Mouse (Mus musculus) lung, embryonic 16.5 days (tissue): ENCODE results near the gene Rprd1b. TPM values are rescaled to one million over a fixed set of nuclear protein-coding genes. Genes with fewer than 3 reads are reported as not detected.

ENCODE experiments used
- ATAC-seq: fragments of 200-750 bp; cut with Nextera tagmentation; 2 replicates; pipeline ENCODE4 v1.8.0; 2017; ENCODE audit warnings: low read depth, mild to moderate bottlenecking, moderate library complexity
- H3K27ac ChIP-seq: fragments of 300-500 bp; sonication (generic); 2 replicates; pipeline ENCODE4 v1.5.1; 2014; ENCODE audit warnings: mild to moderate bottlenecking, control low read depth, low read length
- H3K27me3 ChIP-seq: fragments of 300-500 bp; sonication (generic); 2 replicates; pipeline ENCODE4 v1.6.1; 2014; ENCODE audit warnings: low read depth, low read length, mixed read lengths; ENCODE audit not compliant: control insufficient read depth, insufficient read depth
- H3K36me3 ChIP-seq: fragments of 300-500 bp; sonication (generic); 2 replicates; pipeline ENCODE4 v1.6.1; 2014; ENCODE audit warnings: low read length; ENCODE audit not compliant: control insufficient read depth, insufficient read depth
- H3K4me1 ChIP-seq: fragments of 300-500 bp; sonication (generic); replicated peaks from 2 replicates; pipeline ENCODE4 v1.6.1; 2014; ENCODE audit warnings: low read length, mixed read lengths; ENCODE audit not compliant: control insufficient read depth, insufficient read depth
- H3K4me2 ChIP-seq: fragments of 300-500 bp; sonication (generic); 2 replicates; pipeline ENCODE4 v1.6.1; 2014; ENCODE audit warnings: low read depth, low read length, control low read depth
- H3K4me3 ChIP-seq: fragments of 300-500 bp; sonication (generic); 2 replicates; pipeline ENCODE4 v1.5.1; 2014; ENCODE audit warnings: mild to moderate bottlenecking, low read length, control low read depth
- H3K9ac ChIP-seq: fragments of 300-500 bp; sonication (generic); 2 replicates; pipeline ENCODE4 v1.6.1; 2014; ENCODE audit warnings: low read length, control low read depth
- H3K9me3 ChIP-seq: fragments of 300-500 bp; sonication (generic); 2 replicates; pipeline ENCODE4 v1.6.1; 2016; ENCODE audit warnings: low read length; ENCODE audit not compliant: control insufficient read depth
- WGBS: fragments of 180-500 bp; shearing (Covaris S2); extraction: QIAGEN DNeasy Blood & Tissue Kit; methylation state at CpG from one replicate; pipeline ENCODE4 v1.1.7; 2014; 5-methylcytosine and 5-hydroxymethylcytosine counted together
- polyA plus RNA-seq: library from polyadenylated mRNA; unstranded; fragments of >200 nt; fragmentation: Nextera tagmentation; extraction: Ambion mirVana; gene quantifications from 2 replicates; pipeline ENCODE4 v1.2.1, GENCODE M21; 2015

Gene Rprd1b
- polyA plus RNA-seq, 1 experiment from 2014 or later = 43.4 TPM

DNA sequence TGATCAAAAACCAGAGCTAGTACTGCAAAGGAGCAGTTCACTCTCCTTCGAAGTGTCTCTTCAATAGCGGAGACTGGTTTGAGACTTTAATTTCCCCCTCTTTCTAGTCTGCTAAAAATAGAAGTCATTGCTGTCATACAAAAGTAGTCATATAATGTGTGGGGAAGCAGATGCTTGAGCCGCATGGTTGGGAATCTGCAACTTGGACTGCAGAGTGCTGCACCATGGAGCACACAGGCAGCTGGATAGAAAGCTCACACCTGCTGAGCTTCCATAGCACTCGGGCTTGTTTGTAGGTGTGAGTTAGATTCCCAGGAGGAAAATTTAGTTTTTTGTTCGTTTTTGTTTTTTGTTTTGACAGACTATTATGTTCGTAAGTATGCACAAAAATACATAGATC lies 8.1 kb downstream of the Rprd1b start:
- Histone ChIP-seq H3K4me2 (no peak overlapping the region), H3K4me3 (no peak overlapping the region), H3K9me3 (no peaks in the 10 kb centered on the region), H3K27me3 (no peaks in the 10 kb centered on the region), H3K27ac (no peak overlapping the region), H3K9ac (no peak overlapping the region), H3K36me3 (peaks cover 10% of the 10 kb centered on the region), H3K4me1 (no peaks in the 10 kb centered on the region; the same call in 1 of the 2 replicates)
- 79% methylated on average over 6 of the region's 6 CpGs for WGBS
- no peak for ATAC-seq

DNA sequence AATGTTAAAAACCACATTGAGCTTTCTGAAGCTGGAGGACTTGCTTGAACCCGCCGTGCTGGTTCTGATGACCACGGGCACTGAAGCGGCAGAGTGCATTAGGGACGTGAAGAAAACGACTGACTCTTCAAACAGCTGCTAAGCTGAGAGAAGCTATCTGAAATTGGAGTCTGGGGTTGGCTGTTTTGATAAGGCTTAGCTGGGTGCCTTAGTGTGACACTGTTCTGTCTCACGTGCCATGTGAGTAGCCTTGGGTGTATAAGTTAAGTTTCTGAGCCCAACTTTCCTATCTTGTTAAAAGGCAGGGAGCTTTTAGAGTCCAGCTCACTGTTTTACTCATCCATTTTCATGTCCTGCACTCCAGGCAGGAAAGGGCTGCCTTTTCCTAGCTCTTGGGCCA lies 8.7 kb downstream of the Rprd1b start:
- Histone ChIP-seq H3K36me3 (peaks cover 10% of the 10 kb centered on the region), H3K4me1 (no peaks in the 10 kb centered on the region), H3K4me2 (no peak overlapping the region), H3K9me3 (no peaks in the 10 kb centered on the region), H3K9ac (no peak overlapping the region), H3K27me3 (no peaks in the 10 kb centered on the region), H3K27ac (no peak overlapping the region), H3K4me3 (no peak overlapping the region)
- ATAC-seq = no peak
- WGBS = 73% methylated on average over 7 of the region's 7 CpGs

DNA sequence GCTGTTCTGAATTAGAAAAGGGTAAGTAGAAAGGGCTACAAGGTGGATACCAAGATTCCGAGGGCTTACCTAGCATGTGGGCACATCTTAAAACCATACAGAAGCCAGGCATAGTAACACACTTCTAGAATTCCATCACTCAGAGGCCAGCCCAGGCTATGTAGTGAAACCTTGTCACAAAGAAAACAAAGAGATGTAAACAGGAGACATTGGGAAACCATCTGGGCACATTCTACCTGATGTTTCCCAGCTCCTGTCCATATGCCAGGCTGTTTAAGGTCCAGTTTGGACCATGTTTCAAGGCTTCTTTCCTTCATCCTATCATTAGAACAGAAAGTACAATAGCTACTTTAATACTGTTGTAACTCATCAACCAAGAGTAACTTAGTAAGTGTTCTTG lies 9.3 kb downstream of the Rprd1b start:
- Histone ChIP-seq H3K27me3 (no peaks in the 10 kb centered on the region), H3K4me3 (no peak overlapping the region), H3K9me3 (no peaks in the 10 kb centered on the region), H3K9ac (no peak overlapping the region), H3K36me3 (peaks cover 10% of the 10 kb centered on the region), H3K4me1 (no peaks in the 10 kb centered on the region), H3K4me2 (no peak overlapping the region), H3K27ac (no peak overlapping the region)
- WGBS = 94% methylated on average over 1 of the region's 1 CpGs
- ATAC-seq = no peak

DNA sequence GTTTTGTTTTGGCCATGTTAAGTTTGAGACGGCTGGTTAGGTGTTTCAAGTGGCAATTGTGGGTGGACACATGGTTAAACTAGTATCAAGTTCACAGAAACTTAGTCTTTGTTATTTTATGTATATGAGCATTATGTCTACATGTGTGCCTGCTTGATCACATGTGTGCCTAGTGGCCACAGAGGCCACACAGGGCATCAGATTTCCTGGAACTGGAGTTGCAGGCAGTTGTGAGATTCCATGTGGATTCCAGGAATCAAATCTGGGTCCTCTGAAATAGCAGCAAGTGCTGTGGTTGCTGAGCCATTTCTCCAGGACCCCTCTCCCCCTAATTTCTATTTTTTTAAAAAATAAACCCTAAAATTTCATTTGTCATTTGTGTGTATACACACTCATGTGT lies 11.4 kb downstream of the Rprd1b start:
- Histone ChIP-seq H3K4me2 (no peak overlapping the region), H3K4me3 (no peak overlapping the region), H3K36me3 (peaks cover 27% of the 10 kb centered on the region), H3K9me3 (no peaks in the 10 kb centered on the region), H3K27me3 (no peaks in the 10 kb centered on the region), H3K27ac (no peak overlapping the region), H3K4me1 (no peaks in the 10 kb centered on the region), H3K9ac (no peak overlapping the region)
- WGBS = 47% methylated on average over 1 of the region's 1 CpGs
- ATAC-seq = no peak

DNA sequence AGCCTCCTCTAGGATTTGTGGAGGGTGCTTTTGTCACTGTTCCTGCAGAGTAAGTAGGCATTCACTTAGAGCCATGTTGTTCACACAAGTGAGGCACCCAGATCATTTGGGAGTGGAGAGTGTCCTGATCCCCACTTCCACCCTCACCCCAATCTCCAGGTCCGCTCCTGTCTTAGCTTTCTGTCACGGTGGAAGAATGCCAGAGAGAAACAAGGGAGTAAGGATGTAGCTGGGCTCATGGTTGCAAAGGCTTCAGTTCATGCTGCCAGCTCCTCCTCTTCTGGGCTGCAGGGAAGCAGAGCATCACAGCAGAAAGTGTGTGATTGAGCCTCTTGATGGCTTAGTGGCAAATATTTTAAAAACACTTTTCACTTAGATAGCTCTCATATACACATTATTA lies 12.1 kb downstream of the Rprd1b start:
- Histone ChIP-seq H3K9ac (no peak overlapping the region), H3K27ac (no peak overlapping the region), H3K27me3 (no peaks in the 10 kb centered on the region), H3K9me3 (no peaks in the 10 kb centered on the region), H3K4me2 (no peak overlapping the region), H3K36me3 (peaks cover 34% of the 10 kb centered on the region), H3K4me3 (no peak overlapping the region), H3K4me1 (no peaks in the 10 kb centered on the region)
- WGBS = 60% methylated on average over 2 of the region's 2 CpGs
- no peak for ATAC-seq

DNA sequence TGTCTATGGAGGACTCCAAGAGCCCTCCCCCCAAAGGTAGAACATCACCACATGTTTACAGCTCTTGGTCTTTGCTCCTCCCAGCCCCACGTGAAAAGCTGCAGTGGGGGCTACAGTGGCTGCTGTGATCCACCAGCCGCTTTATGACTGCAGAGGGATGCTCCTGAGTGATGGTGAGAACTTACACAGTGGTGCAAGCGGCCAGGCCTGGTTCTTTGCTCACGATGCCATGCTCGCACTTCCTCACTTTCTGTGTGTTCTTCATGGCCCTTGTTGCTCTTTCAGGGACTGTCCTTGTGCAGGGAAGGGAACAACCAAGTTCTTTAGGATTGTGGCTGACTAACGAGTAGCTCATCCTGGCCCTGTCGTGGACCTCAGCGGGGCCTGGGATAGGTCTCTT lies 15.2 kb downstream of the Rprd1b start:
- Histone ChIP-seq H3K4me1 (no peaks in the 10 kb centered on the region), H3K4me3 (no peak overlapping the region), H3K9me3 (no peaks in the 10 kb centered on the region), H3K27ac (no peak overlapping the region), H3K27me3 (no peaks in the 10 kb centered on the region), H3K9ac (no peak overlapping the region), H3K4me2 (no peak overlapping the region), H3K36me3 (peaks cover 45% of the 10 kb centered on the region)
- 85% methylated on average over 8 of the region's 8 CpGs for WGBS
- no peak for ATAC-seq

DNA sequence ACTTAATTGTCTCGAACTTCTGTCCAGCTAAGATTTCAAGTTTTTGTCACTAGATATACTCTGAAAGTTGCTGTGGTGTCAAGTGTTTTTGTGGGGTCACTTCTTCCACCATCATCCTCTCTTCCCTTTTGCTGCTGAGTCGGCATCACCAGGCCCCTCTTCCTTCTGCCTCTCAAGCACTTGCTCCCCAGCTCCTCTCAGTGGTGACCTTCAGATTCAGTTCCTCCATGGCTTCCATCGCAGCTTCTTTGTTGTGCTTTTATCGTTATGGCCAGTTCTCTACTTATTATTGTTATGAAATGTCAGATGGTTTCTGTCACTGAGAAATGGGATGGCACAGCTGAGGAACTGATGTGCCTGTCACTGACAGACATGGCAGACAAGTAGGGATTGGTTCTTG lies 17.9 kb downstream of the Rprd1b start:
- no peak overlapping the region for H3K27ac ChIP-seq
- H3K36me3 ChIP-seq = peaks cover 54% of the 10 kb centered on the region
- ATAC-seq = no peak
- no peak overlapping the region for H3K4me2 ChIP-seq
- no peak overlapping the region for H3K4me3 ChIP-seq
- H3K4me1 ChIP-seq = no peaks in the 10 kb centered on the region
- 59% methylated on average over 4 of the region's 4 CpGs for whole genome bisulfite sequencing
- no peak overlapping the region for H3K9ac ChIP-seq
- H3K27me3 ChIP-seq = no peaks in the 10 kb centered on the region
- H3K9me3 ChIP-seq = no peaks in the 10 kb centered on the region

DNA sequence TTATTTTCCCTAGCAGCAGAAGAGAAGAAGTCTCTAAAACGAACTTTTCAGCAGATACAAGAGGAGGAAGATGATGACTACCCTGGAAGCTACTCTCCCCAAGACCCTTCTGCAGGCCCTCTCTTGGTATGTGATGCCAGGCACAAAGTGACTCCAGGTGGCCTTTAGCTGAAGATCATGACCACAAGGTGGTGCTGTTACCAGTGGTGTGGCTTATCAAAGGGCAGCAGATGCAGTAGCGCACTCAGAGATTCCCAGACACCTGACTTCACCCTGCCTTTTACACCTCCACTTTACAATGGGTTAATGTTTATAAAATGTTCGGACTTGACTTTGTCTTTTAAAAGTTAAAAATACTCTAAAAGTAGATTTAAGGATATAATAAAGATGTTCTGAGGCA lies 19.6 kb downstream of the Rprd1b start:
- Histone ChIP-seq H3K36me3 (peaks cover 62% of the 10 kb centered on the region), H3K27me3 (no peaks in the 10 kb centered on the region), H3K27ac (no peak overlapping the region), H3K9ac (no peak overlapping the region), H3K9me3 (no peaks in the 10 kb centered on the region), H3K4me2 (no peak overlapping the region), H3K4me1 (no peaks in the 10 kb centered on the region), H3K4me3 (no peak overlapping the region)
- ATAC-seq = no peak
- 57% methylated on average over 3 of the region's 3 CpGs for WGBS

DNA sequence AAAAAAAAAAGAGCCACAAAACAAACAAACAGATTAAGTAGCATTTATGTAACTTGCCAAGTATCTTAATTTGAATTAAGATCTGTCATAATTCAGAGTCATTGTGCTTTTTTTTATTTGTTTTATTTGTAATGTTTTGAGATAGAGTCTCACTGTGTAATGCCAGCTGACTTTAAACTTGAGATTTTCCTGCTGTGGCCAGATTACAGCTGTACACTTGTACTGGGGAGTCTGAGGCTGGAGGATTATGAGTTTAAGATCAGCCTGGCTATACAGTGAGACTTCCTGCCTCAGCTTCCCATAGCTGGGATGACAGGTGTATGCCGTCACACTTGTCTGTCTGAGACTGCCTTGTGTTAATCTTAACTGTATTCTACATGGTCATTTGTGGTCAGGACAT lies 20.4 kb downstream of the Rprd1b start:
- ATAC-seq = no peak
- Histone ChIP-seq H3K36me3 (peaks cover 54% of the 10 kb centered on the region), H3K9ac (no peak overlapping the region), H3K27ac (no peak overlapping the region), H3K9me3 (no peaks in the 10 kb centered on the region), H3K27me3 (no peaks in the 10 kb centered on the region), H3K4me3 (no peak overlapping the region), H3K4me2 (no peak overlapping the region), H3K4me1 (no peaks in the 10 kb centered on the region)
- WGBS = 93% methylated on average over 1 of the region's 1 CpGs

DNA sequence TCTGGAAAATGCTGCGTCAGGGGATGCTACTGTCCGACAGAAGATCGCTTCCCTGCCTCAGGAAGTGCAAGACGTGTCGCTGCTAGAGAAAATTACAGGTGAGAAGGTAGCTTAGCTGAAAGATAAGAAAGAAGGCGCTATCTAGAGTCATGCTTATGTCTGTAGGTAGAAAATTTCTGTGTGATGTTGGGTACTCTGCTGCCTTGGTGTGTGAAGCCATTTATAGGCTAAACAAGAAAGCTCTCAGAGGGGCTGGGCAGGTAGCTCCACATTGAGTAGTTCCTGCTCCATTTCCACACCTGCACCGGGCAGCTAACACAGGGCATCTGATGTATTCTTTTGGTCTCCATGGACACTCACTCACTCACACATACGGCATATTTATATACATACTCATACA lies 21.8 kb downstream of the Rprd1b start:
- H3K4me1 ChIP-seq = no peaks in the 10 kb centered on the region
- no peaks in the 10 kb centered on the region for H3K27me3 ChIP-seq
- H3K27ac ChIP-seq = no peak overlapping the region
- 95% methylated on average over 8 of the region's 8 CpGs for WGBS
- ATAC-seq = no peak
- H3K4me2 ChIP-seq = no peak overlapping the region
- no peak overlapping the region for H3K9ac ChIP-seq
- peaks cover 42% of the 10 kb centered on the region for H3K36me3 ChIP-seq
- no peak overlapping the region for H3K4me3 ChIP-seq
- H3K9me3 ChIP-seq = no peaks in the 10 kb centered on the region
